8 mouse cellular contexts compared by ENCODE assay signal in genomic region chr14:78731240-78731639, GRCm38 (mm10). TPM values are rescaled to one million over a fixed set of nuclear protein-coding genes. Genes with fewer than 3 reads are reported as not detected.
DNase-seq lines count a peak whose midpoint lies in the region; ATAC-seq lines count a peak whose summit lies in the region.

No protein-coding gene starts in this region.

- H3K4me2 ChIP-seq in forebrain, embryonic 11.5 days (ENCODE audit: low read depth, low read length, severe bottlenecking): peak overlapping the region; percentile 98
- H3K4me2 ChIP-seq in hindbrain, embryonic 12.5 days (replicated peaks): peak overlapping the region; percentile 94
- peak overlapping the region; percentile 98 for H3K4me2 ChIP-seq in stomach, embryonic 14.5 days (replicated peaks; ENCODE audit: low read depth, low read length)

- ATAC-seq in forebrain, embryonic 11.5 days (replicated peaks; ENCODE audit: low FRiP score): no peak
- no peak for ATAC-seq in hindbrain, embryonic 12.5 days (ENCODE audit: low FRiP score)
- 0 out of 2 replicates have a peak, but pooled peaks have one; percentile 23 for ATAC-seq in megakaryocyte, adult 5-6 weeks (ENCODE audit: poor library complexity, severe bottlenecking)
- no peak for ATAC-seq in stomach, embryonic 14.5 days (ENCODE audit: insufficient number of reproducible peaks, insufficient read depth, low FRiP score, low read depth)

- DNase-seq in A20 (ENCODE audit: low read depth, low spot score): peak; percentile 8
- DNase-seq in adrenal gland, postnatal 14 days: peak; percentile 54
- peak; percentile 59 for DNase-seq in forebrain, embryonic 11.5 days (ENCODE audit: low spot score)
- peak; percentile 46 to 49 for DNase-seq in left cerebral cortex, postnatal 14 days (ENCODE audit: low spot score in 2 of 2)
- DNase-seq in T-cell, adult 2 months (ENCODE audit: low spot score): no peak

- intact Hi-C loops in left cerebral cortex, postnatal 14 days (cut with DNase I): loop anchor here (5.0 kb wide), 2 partner anchors 54 to 376 kb away; no protein-coding TSS in a partner anchor

- H3K27ac ChIP-seq in forebrain, embryonic 11.5 days (ENCODE audit: low read depth, low read length): no peak overlapping the region
- H3K27ac ChIP-seq in hindbrain, embryonic 12.5 days: no peak overlapping the region
- no peak overlapping the region for H3K27ac ChIP-seq in stomach, embryonic 14.5 days (ENCODE audit: low read length)

- peaks cover 10% of the 10 kb centered on the region for H3K27me3 ChIP-seq in forebrain, embryonic 11.5 days (ENCODE audit: control insufficient read depth, insufficient read depth, low read length)
- H3K27me3 ChIP-seq in hindbrain, embryonic 12.5 days: peaks cover 20% of the 10 kb centered on the region
- 0 out of 2 replicates have a peak, but pooled peaks cover 2% of the 10 kb centered on the region for H3K27me3 ChIP-seq in stomach, embryonic 14.5 days (ENCODE audit: control insufficient read depth, insufficient read depth, low read length)

- H3K4me3 ChIP-seq in forebrain, embryonic 11.5 days (ENCODE audit: low read depth, low read length): peak overlapping the region; percentile 75
- H3K4me3 ChIP-seq in hindbrain, embryonic 12.5 days: peak overlapping the region; percentile 86
- H3K4me3 ChIP-seq in stomach, embryonic 14.5 days (ENCODE audit: low read depth, low read length): peak overlapping the region; percentile 78

- H3K9ac ChIP-seq in forebrain, embryonic 11.5 days (ENCODE audit: low read length): no peak overlapping the region
- no peak overlapping the region for H3K9ac ChIP-seq in hindbrain, embryonic 12.5 days
- peak overlapping the region; percentile 65; the same call in 1 of the 2 replicates for H3K9ac ChIP-seq in stomach, embryonic 14.5 days (replicated peaks; ENCODE audit: low read depth, low read length)

- H3K9me3 ChIP-seq in forebrain, embryonic 11.5 days (ENCODE audit: control insufficient read depth, low read length): no peaks in the 10 kb centered on the region
- no peaks in the 10 kb centered on the region for H3K9me3 ChIP-seq in hindbrain, embryonic 12.5 days (replicated peaks)
- no peaks in the 10 kb centered on the region for H3K9me3 ChIP-seq in stomach, embryonic 14.5 days (ENCODE audit: control insufficient read depth, low read depth, low read length)

- H3K4me1 ChIP-seq in forebrain, embryonic 11.5 days (replicated peaks; ENCODE audit: control insufficient read depth, insufficient read depth, low read length): peaks cover 9% of the 10 kb centered on the region
- H3K4me1 ChIP-seq in hindbrain, embryonic 12.5 days: peaks cover 8% of the 10 kb centered on the region; the same call in 1 of the 2 replicates
- H3K4me1 ChIP-seq in stomach, embryonic 14.5 days (ENCODE audit: control insufficient read depth, insufficient read depth, low read length): peaks cover 12% of the 10 kb centered on the region; the same call in 1 of the 2 replicates

- H3K36me3 ChIP-seq in forebrain, embryonic 11.5 days (ENCODE audit: control insufficient read depth, insufficient read depth, low read length): no peaks in the 10 kb centered on the region
- no peaks in the 10 kb centered on the region for H3K36me3 ChIP-seq in hindbrain, embryonic 12.5 days
- no peaks in the 10 kb centered on the region for H3K36me3 ChIP-seq in stomach, embryonic 14.5 days (ENCODE audit: control insufficient read depth, insufficient read depth, low read length)

- WGBS in forebrain, embryonic 11.5 days: 7% methylated on average over 12 of the region's 12 CpGs
- WGBS in hindbrain, embryonic 12.5 days: 4% methylated on average over 12 of the region's 12 CpGs
- 9% methylated on average over 12 of the region's 12 CpGs for WGBS in stomach, embryonic 14.5 days

RNA-seq across cellular contexts. Expression of gene Dgkh, which starts 1.3 kb away (rescaled TPM):
- 11.0 and 12.1 TPM in 2 replicates for total RNA-seq in adrenal gland, postnatal 14 days (2021)
- 1.3 and 1.8 TPM in 2 replicates for polyA plus RNA-seq in forebrain, embryonic 11.5 days (2014; fragmentation: Nextera tagmentation; extraction: Ambion mirVana)
- polyA plus RNA-seq in hindbrain, embryonic 12.5 days (2016; fragmentation: Nextera tagmentation; extraction: Ambion mirVana): 2.8 and 3.6 TPM in 2 replicates
- total RNA-seq in left cerebral cortex, postnatal 14 days (2021): 10 to 100 TPM; 83.6 to 95.7 TPM
- 4.8 and 5.9 TPM in 2 replicates for total RNA-seq in megakaryocyte, adult 5-6 weeks (2015)
- total RNA-seq in megakaryocyte, adult 5-6 weeks (2017): 3.5 and 5.9 TPM in 2 replicates
- polyA plus RNA-seq in stomach, embryonic 14.5 days (2014; fragmentation: Nextera tagmentation; extraction: Ambion mirVana): 2.7 and 3.0 TPM in 2 replicates
